Mouse (Mus musculus) heart, embryonic 16.5 days (tissue): ENCODE measurements at regions not wholly inside any gene's neighbourhood (a gene's known extent, or its start where the extent isn't known, plus 50 kb on each side); places are given as distances from the start of the nearest gene placed in this dataset.

Experiments
- ATAC-seq: fragments of 200-750 bp; cut with Nextera tagmentation; replicated peaks from 2 replicates; pipeline ENCODE4 v1.8.0; 2017; ENCODE audit warnings: moderate number of reproducible peaks; ENCODE audit not compliant: insufficient read depth, low FRiP score; ENCODE audit errors: extremely low read depth
- H3K27ac ChIP-seq: fragments of 300-500 bp; sonication (generic); 2 replicates; pipeline ENCODE4 v1.5.1; 2014; ENCODE audit warnings: mild to moderate bottlenecking, low read length, control low read depth, moderate library complexity
- H3K27me3 ChIP-seq: fragments of 300-500 bp; sonication (generic); 2 replicates; pipeline ENCODE4 v1.6.1; 2014; ENCODE audit warnings: low read length, mixed read lengths; ENCODE audit not compliant: control insufficient read depth, insufficient read depth
- H3K36me3 ChIP-seq: fragments of 300-500 bp; sonication (generic); 2 replicates; pipeline ENCODE4 v1.6.1; 2014; ENCODE audit not compliant: control insufficient read depth, insufficient read depth
- H3K4me1 ChIP-seq: fragments of 300-500 bp; sonication (generic); 2 replicates; pipeline ENCODE4 v1.6.1; 2014; ENCODE audit warnings: low read length, mixed read lengths; ENCODE audit not compliant: control insufficient read depth, insufficient read depth
- H3K4me2 ChIP-seq: fragments of 300-500 bp; sonication (generic); 2 replicates; pipeline ENCODE4 v1.6.1; 2014; ENCODE audit warnings: low read depth, mild to moderate bottlenecking, control low read depth, low read length
- H3K4me3 ChIP-seq: fragments of 300-500 bp; sonication (generic); 2 replicates; pipeline ENCODE4 v1.5.1; 2014; ENCODE audit warnings: mild to moderate bottlenecking, control low read depth, low read length
- H3K9ac ChIP-seq: fragments of 300-500 bp; sonication (generic); 2 replicates; pipeline ENCODE4 v1.6.1; 2014; ENCODE audit warnings: low read length, control low read depth
- H3K9me3 ChIP-seq: fragments of 300-500 bp; sonication (generic); replicated peaks from 2 replicates; pipeline ENCODE4 v1.6.1; 2016; ENCODE audit warnings: low read length; ENCODE audit not compliant: control insufficient read depth
- WGBS: fragments of 180-500 bp; shearing (Covaris S2); extraction: QIAGEN DNeasy Blood & Tissue Kit; methylation state at CpG from one replicate; pipeline ENCODE4 v1.1.7; 2014; 5-methylcytosine and 5-hydroxymethylcytosine counted together

DNA sequence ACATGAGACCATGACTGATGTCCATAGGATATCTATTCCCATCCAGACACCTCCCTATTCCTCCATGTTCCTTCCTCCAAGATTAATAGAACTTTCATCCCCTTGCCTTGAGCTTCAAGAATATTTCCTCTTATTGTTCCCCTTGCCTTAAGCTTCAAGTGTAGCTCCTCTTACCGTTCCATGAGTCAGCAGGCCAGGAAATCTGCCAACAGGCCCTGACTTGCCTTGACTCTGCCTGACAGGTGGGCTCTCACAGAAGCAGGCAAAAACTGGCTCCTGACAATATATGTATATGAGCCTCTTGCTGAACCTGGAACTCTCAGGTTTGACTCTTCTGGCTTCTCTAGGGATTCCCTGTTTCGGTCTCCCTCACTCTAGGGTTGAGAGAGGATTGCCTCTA is 180.7 kb upstream of the Rhobtb1 start:
- Histone ChIP-seq H3K9me3 (no peaks in the 10 kb centered on the region), H3K4me2 (no peak overlapping the region), H3K27ac (no peak overlapping the region), H3K4me1 (no peaks in the 10 kb centered on the region), H3K36me3 (no peaks in the 10 kb centered on the region), H3K4me3 (no peak overlapping the region), H3K27me3 (no peaks in the 10 kb centered on the region), H3K9ac (no peak overlapping the region)
- ATAC-seq = no peak
- WGBS = 61% methylated on average over 2 of the region's 2 CpGs

DNA sequence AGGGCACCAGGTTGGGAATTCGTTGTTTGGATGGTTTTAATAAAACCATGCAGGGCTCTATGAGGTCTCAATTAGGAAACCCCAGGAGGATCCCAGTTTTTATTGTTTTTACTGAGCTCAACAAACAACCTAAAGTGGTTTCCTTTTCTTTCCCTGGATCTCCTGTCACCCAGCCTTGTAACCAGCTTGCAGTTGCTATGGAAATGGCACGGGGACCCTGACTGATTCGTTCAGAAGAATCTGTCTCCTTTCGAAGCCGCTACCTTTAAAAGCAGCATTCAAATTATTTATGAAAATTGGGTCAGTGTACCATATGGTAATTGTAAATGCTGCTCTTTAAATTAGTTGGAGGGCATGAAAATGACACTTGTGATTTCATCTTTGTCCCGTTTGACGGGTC is 176.5 kb upstream of the Rhobtb1 start:
- H3K27me3 ChIP-seq = no peaks in the 10 kb centered on the region
- no peaks in the 10 kb centered on the region for H3K9me3 ChIP-seq
- H3K4me1 ChIP-seq = no peaks in the 10 kb centered on the region
- no peak overlapping the region for H3K4me3 ChIP-seq
- no peaks in the 10 kb centered on the region for H3K36me3 ChIP-seq
- no peak overlapping the region for H3K9ac ChIP-seq
- no peak for ATAC-seq
- H3K27ac ChIP-seq = no peak overlapping the region
- WGBS = 82% methylated on average over 7 of the region's 7 CpGs
- H3K4me2 ChIP-seq = no peak overlapping the region

DNA sequence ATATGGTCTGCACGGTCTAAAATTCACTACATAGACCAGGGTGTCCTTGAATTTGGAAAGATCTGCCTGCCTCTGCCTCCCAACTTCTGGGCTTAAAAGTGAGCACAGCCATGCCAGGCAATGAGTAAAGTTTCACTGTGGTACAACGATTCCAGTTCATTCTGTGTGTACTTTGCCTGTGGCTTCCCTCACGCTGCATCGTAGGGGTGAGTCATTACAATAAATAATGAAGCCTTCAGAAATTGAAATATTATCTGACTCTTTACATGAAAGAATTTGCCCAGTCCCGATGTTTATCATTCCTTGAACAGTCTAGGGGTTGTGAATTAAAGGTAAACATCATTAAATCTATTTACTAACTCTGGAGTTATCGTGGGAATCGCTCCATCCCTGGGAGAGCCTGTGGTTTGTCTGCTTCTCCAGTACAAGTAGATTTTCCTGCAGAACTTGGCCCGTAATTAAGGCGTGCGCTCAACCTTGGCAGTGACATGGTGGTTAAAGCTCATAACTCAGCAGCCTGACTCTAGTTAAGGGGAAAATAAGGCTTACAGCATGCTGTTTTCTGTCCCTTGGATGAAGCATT is 174.7 kb upstream of the Rhobtb1 start:
- no peak overlapping the region for H3K4me3 ChIP-seq
- no peaks in the 10 kb centered on the region for H3K36me3 ChIP-seq
- WGBS = 78% methylated on average over 10 of the region's 10 CpGs
- ATAC-seq = no peak
- no peak overlapping the region for H3K9ac ChIP-seq
- H3K27ac ChIP-seq = no peak overlapping the region
- H3K4me1 ChIP-seq = no peaks in the 10 kb centered on the region
- no peaks in the 10 kb centered on the region for H3K9me3 ChIP-seq
- no peak overlapping the region for H3K4me2 ChIP-seq
- no peaks in the 10 kb centered on the region for H3K27me3 ChIP-seq

DNA sequence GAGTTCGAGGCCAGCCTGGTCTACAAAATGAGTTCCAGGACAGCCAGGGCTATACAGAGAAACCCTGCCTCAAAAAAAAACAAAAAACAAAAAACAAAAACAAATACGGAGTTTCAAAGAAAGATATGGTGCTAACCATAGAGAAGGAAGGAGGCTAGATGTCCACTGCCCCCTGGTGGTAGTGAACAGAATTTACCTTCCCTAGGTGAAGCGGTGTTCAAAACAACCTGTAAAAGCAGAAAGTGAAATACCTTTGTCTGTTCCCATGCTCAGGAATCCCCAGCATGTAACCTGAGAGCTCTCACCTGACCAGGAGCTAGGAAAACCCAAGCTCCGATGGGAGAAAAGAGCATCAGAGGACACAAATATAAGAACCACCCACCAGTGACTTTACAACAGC is 173.1 kb upstream of the Rhobtb1 start:
- H3K36me3 ChIP-seq = no peaks in the 10 kb centered on the region
- no peaks in the 10 kb centered on the region for H3K9me3 ChIP-seq
- H3K4me3 ChIP-seq = no peak overlapping the region
- H3K4me2 ChIP-seq = no peak overlapping the region
- no peaks in the 10 kb centered on the region for H3K27me3 ChIP-seq
- H3K9ac ChIP-seq = no peak overlapping the region
- 60% methylated on average over 4 of the region's 4 CpGs for WGBS
- H3K27ac ChIP-seq = no peak overlapping the region
- no peaks in the 10 kb centered on the region for H3K4me1 ChIP-seq
- ATAC-seq = no peak

DNA sequence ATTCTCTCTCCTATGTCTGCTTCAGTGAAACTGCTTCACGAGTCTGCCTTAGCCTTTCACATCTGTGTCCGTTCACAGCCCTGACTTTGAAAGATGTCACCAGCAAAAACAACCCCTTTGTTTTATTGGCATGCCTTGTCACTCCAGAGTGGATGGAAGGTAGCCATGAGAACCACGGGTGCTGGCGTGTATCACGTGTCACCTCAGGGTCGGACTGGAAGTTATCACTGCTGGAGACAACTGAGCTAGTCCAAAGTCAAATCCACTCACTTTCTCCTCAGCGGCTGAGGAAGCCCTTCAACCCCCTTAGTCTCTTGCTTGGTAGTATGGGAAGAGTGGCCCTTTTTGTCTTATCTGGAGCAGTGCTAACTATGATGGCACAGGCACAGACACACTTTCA is 171.3 kb upstream of the Rhobtb1 start:
- no peaks in the 10 kb centered on the region for H3K27me3 ChIP-seq
- no peaks in the 10 kb centered on the region for H3K4me1 ChIP-seq
- no peak overlapping the region for H3K4me2 ChIP-seq
- H3K27ac ChIP-seq = no peak overlapping the region
- H3K9me3 ChIP-seq = no peaks in the 10 kb centered on the region
- H3K9ac ChIP-seq = no peak overlapping the region
- no peak overlapping the region for H3K4me3 ChIP-seq
- ATAC-seq = no peak
- WGBS = 34% methylated on average over 7 of the region's 7 CpGs
- no peaks in the 10 kb centered on the region for H3K36me3 ChIP-seq

DNA sequence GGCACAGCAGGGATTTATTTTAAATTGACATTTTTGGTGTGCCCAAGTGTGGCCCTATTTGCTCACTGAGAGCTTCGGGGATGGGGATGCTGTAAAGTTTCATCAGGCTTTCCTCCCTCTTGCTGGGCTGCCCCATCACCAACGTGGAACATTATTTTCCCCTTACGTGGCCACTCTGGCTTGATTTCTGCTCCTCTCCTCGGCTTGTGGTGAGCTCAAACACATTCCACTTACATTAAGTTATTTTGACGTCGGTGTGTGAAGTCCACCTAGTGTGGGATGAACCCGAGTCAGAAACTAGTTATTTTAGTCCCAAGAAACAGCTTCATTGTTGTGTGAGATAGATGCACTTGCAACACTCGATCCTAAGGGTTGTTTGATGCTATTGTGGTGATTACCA is 168.9 kb upstream of the Rhobtb1 start:
- Histone ChIP-seq H3K9me3 (no peaks in the 10 kb centered on the region), H3K4me2 (no peak overlapping the region), H3K4me1 (no peaks in the 10 kb centered on the region), H3K27ac (no peak overlapping the region), H3K36me3 (no peaks in the 10 kb centered on the region), H3K4me3 (no peak overlapping the region), H3K9ac (no peak overlapping the region), H3K27me3 (no peaks in the 10 kb centered on the region)
- WGBS = 72% methylated on average over 8 of the region's 8 CpGs
- no peak for ATAC-seq

DNA sequence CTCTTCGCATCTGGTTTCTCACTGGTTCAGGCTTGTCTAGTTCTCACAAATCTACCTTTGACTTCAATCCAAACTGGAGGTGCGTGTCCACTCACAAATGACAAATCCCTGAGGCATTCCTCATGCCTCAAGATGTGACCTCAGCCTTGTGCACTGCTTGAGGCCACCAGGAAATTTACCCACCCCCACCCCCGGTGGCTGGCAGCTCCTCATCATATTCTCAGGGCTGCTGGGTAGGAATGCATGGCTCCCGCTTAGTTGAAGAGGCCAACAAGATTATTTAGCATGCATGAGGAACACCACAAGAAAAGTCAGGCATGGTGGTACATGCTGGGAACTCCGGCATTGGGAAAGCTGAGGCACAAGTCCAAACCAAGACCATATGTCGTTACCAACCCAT is 160.7 kb upstream of the Rhobtb1 start:
- no peaks in the 10 kb centered on the region for H3K36me3 ChIP-seq
- no peak overlapping the region for H3K27ac ChIP-seq
- H3K27me3 ChIP-seq = no peaks in the 10 kb centered on the region
- no peak for ATAC-seq
- 81% methylated on average over 6 of the region's 6 CpGs for WGBS
- no peak overlapping the region for H3K4me2 ChIP-seq
- H3K4me3 ChIP-seq = no peak overlapping the region
- H3K4me1 ChIP-seq = no peaks in the 10 kb centered on the region
- H3K9me3 ChIP-seq = no peaks in the 10 kb centered on the region
- H3K9ac ChIP-seq = no peak overlapping the region

DNA sequence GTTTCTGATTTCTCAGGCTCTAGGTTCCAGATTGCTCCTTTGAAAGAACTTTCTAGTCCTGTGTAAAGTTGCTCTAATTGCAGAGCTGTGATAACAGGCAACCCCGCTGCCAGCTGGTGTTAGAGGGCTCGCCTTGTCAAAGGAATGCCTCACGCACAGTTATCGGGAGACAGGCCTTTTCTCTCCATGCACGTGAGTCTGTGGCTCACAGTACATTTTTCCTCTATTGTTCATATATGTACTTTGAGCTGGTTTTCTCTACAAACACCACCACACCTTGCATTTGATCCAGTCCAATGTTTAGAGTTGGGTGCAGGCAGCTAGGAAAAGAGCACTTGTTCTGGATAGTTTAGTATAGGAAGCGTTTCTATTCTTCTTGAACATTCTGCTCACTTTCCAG is 151.6 kb upstream of the Rhobtb1 start:
- H3K27me3 ChIP-seq = no peaks in the 10 kb centered on the region
- no peak overlapping the region for H3K4me2 ChIP-seq
- ATAC-seq = no peak
- no peak overlapping the region for H3K9ac ChIP-seq
- H3K4me1 ChIP-seq = no peaks in the 10 kb centered on the region
- H3K4me3 ChIP-seq = no peak overlapping the region
- H3K36me3 ChIP-seq = no peaks in the 10 kb centered on the region
- WGBS = 65% methylated on average over 6 of the region's 6 CpGs
- H3K9me3 ChIP-seq = peaks cover 5% of the 10 kb centered on the region; the same call in 1 of the 2 replicates
- no peak overlapping the region for H3K27ac ChIP-seq

DNA sequence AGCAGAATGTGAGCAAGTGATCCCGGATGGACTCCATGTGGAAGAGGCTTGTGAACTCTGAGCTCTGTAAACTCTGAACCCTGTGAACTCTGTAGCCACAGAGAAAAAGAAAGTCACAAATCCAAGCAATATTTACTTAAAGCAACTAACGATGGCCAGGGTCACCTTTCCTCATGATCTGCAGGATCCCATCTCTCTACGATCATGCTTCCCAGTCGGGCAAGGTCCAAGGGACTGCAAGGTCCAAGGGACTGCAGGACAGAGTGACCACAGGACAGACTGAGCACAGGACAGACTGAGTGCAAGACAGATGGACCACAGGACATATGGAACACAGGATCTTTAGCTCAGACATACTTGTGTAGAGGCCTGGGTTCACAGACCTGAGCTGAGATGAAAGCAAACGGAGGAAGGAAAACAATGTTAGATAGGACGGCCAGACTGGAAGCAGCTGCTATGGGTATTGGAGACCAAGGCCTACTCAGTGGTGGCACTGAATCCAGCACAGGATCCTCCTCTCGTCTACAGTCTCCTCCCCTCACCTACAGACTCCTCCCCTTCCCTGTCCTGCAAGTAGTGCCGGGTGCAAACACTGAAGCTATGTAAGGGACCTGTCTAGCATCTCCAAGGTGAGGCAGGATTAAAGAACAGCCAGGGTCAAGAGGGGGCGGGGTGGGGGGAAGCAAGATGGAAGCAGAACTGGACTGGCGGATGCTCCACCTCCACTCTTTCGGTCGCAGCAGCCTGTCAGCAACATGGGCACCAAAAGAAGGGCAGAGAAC is 149.4 kb upstream of the Rhobtb1 start:
- peaks cover 5% of the 10 kb centered on the region; the same call in 1 of the 2 replicates for H3K9me3 ChIP-seq
- H3K4me3 ChIP-seq = no peak overlapping the region
- no peak overlapping the region for H3K4me2 ChIP-seq
- WGBS = 83% methylated on average over 12 of the region's 12 CpGs
- H3K4me1 ChIP-seq = no peaks in the 10 kb centered on the region
- no peak for ATAC-seq
- H3K27me3 ChIP-seq = no peaks in the 10 kb centered on the region
- no peak overlapping the region for H3K27ac ChIP-seq
- H3K36me3 ChIP-seq = no peaks in the 10 kb centered on the region
- no peak overlapping the region for H3K9ac ChIP-seq
